Mouse (Mus musculus) embryonic facial prominence, embryonic 10.5 days (tissue): Measurements from ENCODE around the gene Cdcp1. TPM values are rescaled to one million over a fixed set of nuclear protein-coding genes. Genes with fewer than 3 reads are reported as not detected.

Experiments used
- DNase-seq: peaks from one replicate; pipeline ENCODE4 v3.0.0-alpha.2; 2017; ENCODE audit warnings: low spot score
- H3K27ac ChIP-seq: fragments of 300-500 bp; sonication (generic); replicated peaks from 2 replicates; pipeline ENCODE4 v1.5.1; 2016; ENCODE audit warnings: mild to moderate bottlenecking
- H3K27me3 ChIP-seq: fragments of 300-500 bp; sonication (generic); replicated peaks from 2 replicates; pipeline ENCODE4 v1.6.1; 2016; ENCODE audit warnings: low read depth, mild to moderate bottlenecking; ENCODE audit not compliant: poor library complexity, severe bottlenecking
- H3K36me3 ChIP-seq: fragments of 300-500 bp; sonication (generic); replicated peaks from 2 replicates; pipeline ENCODE4 v1.6.1; 2016; ENCODE audit warnings: mild to moderate bottlenecking, moderate library complexity
- H3K4me1 ChIP-seq: fragments of 300-500 bp; sonication (generic); 2 replicates; pipeline ENCODE4 v1.6.1; 2016
- H3K4me3 ChIP-seq: fragments of 300-500 bp; sonication (generic); 2 replicates; pipeline ENCODE4 v1.5.1; 2016; ENCODE audit warnings: mild to moderate bottlenecking, moderate library complexity
- H3K9me3 ChIP-seq: fragments of 300-500 bp; sonication (generic); 2 replicates; pipeline ENCODE4 v1.6.1; 2016; ENCODE audit warnings: mild to moderate bottlenecking
- WGBS: fragments of 180-500 bp; shearing (Covaris S2); methylation state at CpG from one replicate; pipeline ENCODE4 v1.1.7; 2016; 5-methylcytosine and 5-hydroxymethylcytosine counted together
- polyA plus RNA-seq: library from polyadenylated mRNA; unstranded; fragments of >200 nt; fragmentation: Nextera tagmentation; extraction: Ambion mirVana; gene quantifications from 2 replicates; pipeline ENCODE4 v1.2.1, GENCODE M21; 2016

The Cdcp1 gene
- polyA plus RNA-seq, 1 experiment from 2014 or later: 6.0 TPM

DNA sequence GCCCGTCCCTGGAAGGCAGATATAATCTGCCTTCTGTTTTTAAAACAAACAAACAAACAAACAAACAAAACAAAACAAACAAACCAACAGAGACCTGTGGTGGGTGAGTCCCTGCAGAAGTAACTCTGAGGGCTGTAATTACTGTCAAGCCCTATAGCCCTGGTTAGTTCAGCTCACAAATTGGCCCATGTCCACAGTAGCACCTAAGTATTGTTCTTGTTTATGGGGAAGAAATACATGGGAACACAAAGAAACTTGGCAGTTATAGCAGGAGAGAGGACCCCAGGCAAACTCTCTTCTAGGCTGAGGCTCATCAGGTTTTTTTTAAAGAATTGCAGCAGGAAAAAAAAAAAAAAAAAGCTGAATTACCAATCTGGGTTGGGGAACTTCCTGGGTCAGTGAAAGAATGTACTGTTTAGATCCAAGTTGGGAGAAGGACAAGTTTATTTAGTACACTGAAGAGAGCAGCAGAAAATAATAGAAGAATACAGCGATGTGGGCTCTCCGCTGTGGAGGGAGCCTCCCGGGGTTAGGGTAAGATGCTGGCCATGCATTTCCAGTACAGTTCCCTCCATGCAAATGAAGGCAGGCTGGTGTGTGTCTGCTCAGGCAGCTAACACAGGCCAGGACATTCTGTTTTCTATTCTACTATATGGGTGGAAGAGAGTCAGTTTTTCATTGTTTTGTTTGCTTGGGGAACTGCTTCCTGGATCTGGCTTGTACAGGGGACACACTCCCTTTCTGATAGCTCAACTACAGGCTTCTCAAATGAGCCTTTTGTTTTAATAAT is 22.6 kb upstream of the Cdcp1 start:
- Histone ChIP-seq H3K27me3 (no peaks in the 10 kb centered on the region), H3K4me1 (peaks cover 23% of the 10 kb centered on the region), H3K36me3 (no peaks in the 10 kb centered on the region), H3K9me3 (no peaks in the 10 kb centered on the region), H3K27ac (0 out of 2 replicates have a peak overlapping the region, but pooled peaks have one; percentile 10), H3K4me3 (no peak overlapping the region)
- 41% methylated on average over 4 of the region's 4 CpGs for WGBS
- no peak for DNase-seq

DNA sequence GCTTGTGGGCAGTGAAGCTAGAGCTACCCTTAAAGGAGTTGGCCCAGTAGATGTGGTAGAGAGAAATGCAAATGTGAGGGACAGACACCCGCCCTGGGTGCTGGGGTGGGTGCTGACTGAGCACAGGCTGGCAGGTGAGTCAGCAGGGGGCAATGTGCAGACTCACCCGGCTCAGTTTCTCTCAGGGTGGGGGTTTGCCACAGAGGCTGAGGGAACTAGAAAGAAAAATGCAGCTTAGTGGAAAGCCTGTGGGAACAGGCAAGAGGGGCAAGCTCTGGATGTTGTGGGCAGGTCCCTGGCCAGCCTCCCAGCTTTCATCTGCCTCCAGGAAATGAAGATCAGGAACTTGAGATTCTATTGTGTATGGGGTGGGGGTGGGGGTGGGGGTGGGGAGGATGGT is 21.9 kb upstream of the Cdcp1 start:
- Histone ChIP-seq H3K4me1 (peaks cover 23% of the 10 kb centered on the region), H3K27me3 (no peaks in the 10 kb centered on the region), H3K4me3 (no peak overlapping the region), H3K9me3 (no peaks in the 10 kb centered on the region), H3K36me3 (no peaks in the 10 kb centered on the region), H3K27ac (peak overlapping the region; percentile 16)
- WGBS: 33% methylated on average over 2 of the region's 2 CpGs
- no peak for DNase-seq

- no peak overlapping the region for H3K4me3 ChIP-seq
- no peak overlapping the region for H3K27ac ChIP-seq
- DNase-seq: no peak
- no peaks in the 10 kb centered on the region for H3K9me3 ChIP-seq
- no peaks in the 10 kb centered on the region for H3K36me3 ChIP-seq
- H3K4me1 ChIP-seq: peaks cover 27% of the 10 kb centered on the region
- WGBS: 23% methylated on average over 3 of the region's 3 CpGs
- no peaks in the 10 kb centered on the region for H3K27me3 ChIP-seq
Observed at GRCm38 (mm10) chr9:123235621-123236020, 19.8 kb upstream of the Cdcp1 start.

- H3K9me3 ChIP-seq: no peaks in the 10 kb centered on the region
- 71% methylated on average over 4 of the region's 4 CpGs for WGBS
Observed at GRCm38 (mm10) chr9:123229826-123230225, 14.0 kb upstream of the Cdcp1 start.

DNA sequence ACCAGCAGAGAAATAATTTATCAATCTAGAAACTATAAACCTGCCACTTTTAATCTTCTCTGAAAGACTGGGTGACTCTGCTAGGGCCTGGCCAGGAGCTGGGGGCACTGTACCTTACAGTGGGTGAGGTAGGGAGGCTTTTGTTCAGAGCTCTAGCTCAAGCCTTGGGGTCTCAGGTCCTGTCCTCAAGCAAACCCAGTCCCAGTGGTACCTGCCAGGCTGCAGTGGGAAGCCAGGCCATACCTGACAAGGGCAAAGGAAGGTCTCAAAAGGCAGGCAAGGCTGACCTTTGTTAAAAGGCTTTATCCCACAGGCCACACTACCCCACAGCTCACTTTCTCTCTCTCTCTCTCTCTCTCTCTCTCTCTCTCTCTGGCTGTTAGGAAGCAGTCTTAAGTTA is 12.8 kb upstream of the Cdcp1 start:
- Histone ChIP-seq H3K27me3 (no peaks in the 10 kb centered on the region), H3K4me3 (no peak overlapping the region), H3K4me1 (peaks cover 26% of the 10 kb centered on the region), H3K9me3 (no peaks in the 10 kb centered on the region), H3K27ac (no peak overlapping the region), H3K36me3 (no peaks in the 10 kb centered on the region)
- no peak for DNase-seq

More at GRCm38 (mm10) chr9:123229826-123230225, 14.0 kb upstream of the Cdcp1 start:
- peaks cover 26% of the 10 kb centered on the region for H3K4me1 ChIP-seq
- DNase-seq: no peak
- no peak overlapping the region for H3K27ac ChIP-seq
- H3K27me3 ChIP-seq: no peaks in the 10 kb centered on the region
- no peak overlapping the region for H3K4me3 ChIP-seq
- no peaks in the 10 kb centered on the region for H3K36me3 ChIP-seq

- no peak overlapping the region for H3K4me3 ChIP-seq
- 77% methylated on average over 3 of the region's 3 CpGs for WGBS
- H3K36me3 ChIP-seq: no peaks in the 10 kb centered on the region
- H3K27me3 ChIP-seq: no peaks in the 10 kb centered on the region
- H3K9me3 ChIP-seq: no peaks in the 10 kb centered on the region
- H3K27ac ChIP-seq: no peak overlapping the region
- no peak for DNase-seq
- peaks cover 22% of the 10 kb centered on the region for H3K4me1 ChIP-seq
Observed at GRCm38 (mm10) chr9:123227106-123227750, 11.4 kb upstream of the Cdcp1 start.

DNA sequence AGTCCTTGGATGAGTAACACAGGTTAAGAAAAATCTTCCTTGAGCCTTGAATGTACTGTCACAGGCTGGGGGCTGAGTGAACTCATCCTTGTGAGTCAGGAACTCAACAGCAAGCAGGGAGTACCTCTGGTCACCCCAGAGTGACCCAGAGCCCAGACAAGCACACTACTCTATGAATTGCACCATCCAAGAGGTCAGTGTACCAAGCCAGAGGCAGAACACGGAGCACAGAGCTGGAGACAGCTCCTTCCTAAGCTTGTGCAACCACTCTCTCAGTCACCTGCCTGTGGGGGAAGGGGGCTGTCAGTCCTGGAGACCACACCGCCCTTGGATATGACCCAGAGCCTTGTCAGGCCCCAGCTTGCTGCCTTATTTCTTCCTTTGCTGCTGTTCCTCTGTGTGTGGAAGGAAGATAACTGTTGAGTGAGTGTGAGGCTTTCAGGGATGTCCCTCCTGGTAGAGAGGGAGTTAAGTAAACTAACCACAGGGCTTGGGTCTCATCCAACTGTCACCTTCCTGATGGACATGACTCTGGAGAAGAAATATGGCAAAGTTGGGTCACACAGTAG is 9.1 kb upstream of the Cdcp1 start:
- Histone ChIP-seq H3K27ac (no peak overlapping the region), H3K9me3 (no peaks in the 10 kb centered on the region), H3K4me3 (no peak overlapping the region), H3K27me3 (no peaks in the 10 kb centered on the region), H3K36me3 (no peaks in the 10 kb centered on the region), H3K4me1 (peaks cover 22% of the 10 kb centered on the region)
- DNase-seq: no peak
- WGBS: 66% methylated on average over 2 of the region's 2 CpGs

GRCm38 (mm10) chr9:123219826-123220225 is 4.0 kb upstream of the Cdcp1 start:
- Histone ChIP-seq H3K9me3 (no peaks in the 10 kb centered on the region), H3K27me3 (peaks cover 24% of the 10 kb centered on the region), H3K4me3 (no peak overlapping the region), H3K36me3 (no peaks in the 10 kb centered on the region), H3K4me1 (peaks cover 9% of the 10 kb centered on the region), H3K27ac (no peak overlapping the region)
- no peak for DNase-seq
- WGBS: 67% methylated on average over 5 of the region's 5 CpGs

GRCm38 (mm10) chr9:123213371-123213770 is 2.5 kb downstream of the Cdcp1 start:
- WGBS: 60% methylated on average over 9 of the region's 9 CpGs
- H3K4me1 ChIP-seq: peaks cover 12% of the 10 kb centered on the region
- H3K27me3 ChIP-seq: peaks cover 33% of the 10 kb centered on the region
- H3K9me3 ChIP-seq: no peaks in the 10 kb centered on the region
- H3K4me3 ChIP-seq: no peak overlapping the region
- DNase-seq: no peak
- H3K36me3 ChIP-seq: no peaks in the 10 kb centered on the region
- H3K27ac ChIP-seq: no peak overlapping the region

DNA sequence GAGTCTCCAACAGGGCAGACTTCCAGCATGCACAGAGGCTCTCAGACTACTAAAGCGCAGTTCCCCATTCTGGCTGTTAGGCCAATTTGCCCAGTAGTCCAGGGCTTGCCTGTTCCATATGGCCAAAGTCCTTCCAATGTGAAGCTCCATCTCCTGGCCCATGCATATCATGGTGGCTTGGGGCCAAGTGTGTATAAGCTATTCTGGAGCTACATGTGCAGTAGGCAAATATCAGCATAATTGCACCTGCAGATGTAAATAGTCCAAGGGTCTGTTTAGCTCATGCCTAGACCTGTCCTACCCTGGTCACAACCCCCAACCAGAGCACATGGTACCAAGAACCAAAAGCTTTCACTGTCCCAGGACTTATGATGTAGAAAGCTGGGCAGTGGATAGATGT is 7.9 kb downstream of the Cdcp1 start:
- Histone ChIP-seq H3K27ac (no peak overlapping the region), H3K36me3 (no peaks in the 10 kb centered on the region), H3K27me3 (no peaks in the 10 kb centered on the region), H3K4me1 (no peaks in the 10 kb centered on the region), H3K4me3 (no peak overlapping the region), H3K9me3 (no peaks in the 10 kb centered on the region)
- WGBS: 96% methylated on average over 1 of the region's 1 CpGs
- no peak for DNase-seq

GRCm38 (mm10) chr9:123206948-123207347 is 8.9 kb downstream of the Cdcp1 start:
- H3K36me3 ChIP-seq: no peaks in the 10 kb centered on the region
- H3K27ac ChIP-seq: no peak overlapping the region
- H3K4me1 ChIP-seq: no peaks in the 10 kb centered on the region
- H3K4me3 ChIP-seq: no peak overlapping the region
- no peaks in the 10 kb centered on the region for H3K27me3 ChIP-seq
- H3K9me3 ChIP-seq: no peaks in the 10 kb centered on the region
- no peak for DNase-seq
- WGBS: 91% methylated on average over 2 of the region's 2 CpGs

- H3K36me3 ChIP-seq: no peaks in the 10 kb centered on the region
- H3K4me3 ChIP-seq: no peak overlapping the region
- H3K27me3 ChIP-seq: no peaks in the 10 kb centered on the region
- 52% methylated on average over 2 of the region's 2 CpGs for WGBS
- H3K27ac ChIP-seq: no peak overlapping the region
- DNase-seq: no peak
- H3K4me1 ChIP-seq: no peaks in the 10 kb centered on the region
- no peaks in the 10 kb centered on the region for H3K9me3 ChIP-seq
Observed at GRCm38 (mm10) chr9:123206526-123206925, 9.3 kb downstream of the Cdcp1 start.

DNA sequence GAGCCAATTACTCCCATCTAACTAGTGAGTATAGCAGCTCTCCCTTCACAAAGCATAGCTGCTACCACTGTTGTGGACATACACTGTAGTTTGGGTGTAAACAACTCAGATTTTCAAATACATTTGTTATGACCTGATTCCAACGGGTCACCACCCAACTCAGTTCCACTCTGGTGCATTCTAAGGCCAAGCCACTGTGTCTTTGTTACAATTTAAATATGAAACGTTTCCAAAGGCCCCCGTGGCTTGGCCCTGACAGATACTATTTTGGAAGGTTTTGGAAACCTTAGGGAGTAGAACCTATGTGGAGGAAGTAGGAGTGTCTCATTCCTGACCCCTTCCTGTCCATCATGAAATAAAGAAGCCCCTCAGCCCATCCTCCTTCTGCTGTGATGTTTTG is 15.7 kb downstream of the Cdcp1 start:
- 77% methylated on average over 3 of the region's 3 CpGs for WGBS
- DNase-seq: no peak
- Histone ChIP-seq H3K27me3 (no peaks in the 10 kb centered on the region), H3K4me1 (no peaks in the 10 kb centered on the region), H3K4me3 (no peak overlapping the region), H3K27ac (no peak overlapping the region), H3K36me3 (no peaks in the 10 kb centered on the region), H3K9me3 (no peaks in the 10 kb centered on the region)
